Mouse (Mus musculus) kidney, postnatal 36 days (tissue): ENCODE measurements at regions not wholly inside any gene's neighbourhood (a gene's known extent, or its start where the extent isn't known, plus 50 kb on each side); places are given as distances from the start of the nearest gene placed in this dataset.
"Not testable (repeated sequence)": the region's sequence is repeated elsewhere in the genome, so short reads cannot be mapped to it uniquely, and the experiment has no call there.

ENCODE experiments used
- DNase-seq, 2 experiments: peaks; one replicate each; pipeline ENCODE4 v3.0.0; 2021 to 2022; ENCODE audit warnings: mixed read lengths in 2 of 2

- no peak for DNase-seq
Measured at GRCm38 (mm10) chr3:153144217-153144616, 162.2 kb upstream of the St6galnac5 start.

- no peak for DNase-seq
Measured at GRCm38 (mm10) chr3:153140985-153141384, 158.9 kb upstream of the St6galnac5 start.

- DNase-seq: no peak
Measured at GRCm38 (mm10) chr3:153125335-153125734, 143.3 kb upstream of the St6galnac5 start.

GRCm38 (mm10) chr3:153121934-153122333 is 139.9 kb upstream of the St6galnac5 start:
- no peak for DNase-seq

GRCm38 (mm10) chr3:153119142-153119541 is 137.1 kb upstream of the St6galnac5 start:
- no peak for DNase-seq

- DNase-seq: no peak
Measured at GRCm38 (mm10) chr3:153118643-153119042, 136.6 kb upstream of the St6galnac5 start.

- DNase-seq: no peak
Measured at GRCm38 (mm10) chr3:153105591-153105990, 123.5 kb upstream of the St6galnac5 start.

- not testable (repeated sequence) for DNase-seq
Measured at GRCm38 (mm10) chr3:153090572-153090971, 108.5 kb upstream of the St6galnac5 start.

- DNase-seq: peak; percentile 44 to 75
Measured at GRCm38 (mm10) chr3:153085096-153085788, 103.2 kb upstream of the St6galnac5 start.

- peak in 1 of 2 experiments; percentile 5 for DNase-seq
Measured at GRCm38 (mm10) chr3:153084226-153085095, 102.4 kb upstream of the St6galnac5 start.

- DNase-seq: no peak
Measured at GRCm38 (mm10) chr3:153080371-153080770, 98.3 kb upstream of the St6galnac5 start.

- peak in 1 of 2 experiments; percentile 5 for DNase-seq
Measured at GRCm38 (mm10) chr3:153077846-153078703, 96.0 kb upstream of the St6galnac5 start.

GRCm38 (mm10) chr3:153072200-153072919 is 90.3 kb upstream of the St6galnac5 start:
- no peak for DNase-seq

- DNase-seq: no peak
Measured at GRCm38 (mm10) chr3:153071549-153071948, 89.5 kb upstream of the St6galnac5 start.

GRCm38 (mm10) chr3:153071123-153071522 is 89.1 kb upstream of the St6galnac5 start:
- DNase-seq: no peak

GRCm38 (mm10) chr3:153065890-153066289 is 83.8 kb upstream of the St6galnac5 start:
- no peak for DNase-seq

- peak in 1 of 2 experiments; percentile 4 for DNase-seq
Measured at GRCm38 (mm10) chr3:153053163-153053562, 71.1 kb upstream of the St6galnac5 start.

- DNase-seq: no peak
Measured at GRCm38 (mm10) chr3:153051566-153051965, 69.5 kb upstream of the St6galnac5 start.

- DNase-seq: no peak
Measured at GRCm38 (mm10) chr3:153045328-153045727, 63.3 kb upstream of the St6galnac5 start.

GRCm38 (mm10) chr3:153033980-153034379 is 51.9 kb upstream of the St6galnac5 start:
- no peak for DNase-seq
